Mouse (Mus musculus) ES-E14 (cell line): ENCODE data around the gene Gpr45. TPM values are rescaled to one million over a fixed set of nuclear protein-coding genes. Genes with fewer than 3 reads are reported as not detected.
"Not testable (repeated sequence)": the region's sequence is repeated elsewhere in the genome, so short reads cannot be mapped to it uniquely, and the experiment has no call there.

Experiments
- DNase-seq: peaks from one replicate; pipeline ENCODE4 v3.0.0-alpha.2; 2013; ENCODE audit warnings: low read depth, low spot score
- H3K27ac ChIP-seq: 2 replicates; pipeline ENCODE4 v1.5.1; 2012; ENCODE audit warnings: low read depth, mild to moderate bottlenecking, low read length, moderate library complexity, mixed read lengths; ENCODE audit not compliant: poor library complexity, insufficient read depth, severe bottlenecking
- H3K36me3 ChIP-seq: 2 replicates; pipeline ENCODE4 v1.6.1; 2012; ENCODE audit warnings: mild to moderate bottlenecking, low read length, moderate library complexity, mixed read lengths; ENCODE audit not compliant: control insufficient read depth, poor library complexity, insufficient read depth, severe bottlenecking
- H3K4me1 ChIP-seq, 2 experiments: fragments of 150-350 bp in 1 of 2; sonication (generic) in 1 of 2; 2 replicates each; pipeline ENCODE4 v1.6.1; 2012; ENCODE audit warnings: low read length in 2 of 2, mild to moderate bottlenecking in 1 of 2, mixed read lengths in 1 of 2; ENCODE audit not compliant: control insufficient read depth in 2 of 2, insufficient read depth in 2 of 2, poor library complexity in 1 of 2
- H3K4me3 ChIP-seq, 2 experiments: fragments of 150-350 bp in 1 of 2; sonication (generic) in 1 of 2; 2 replicates each; pipeline ENCODE4 v1.5.1; 2012; ENCODE audit warnings: low read length in 2 of 2, low read depth in 1 of 2, mild to moderate bottlenecking in 1 of 2, mixed read lengths in 1 of 2; ENCODE audit not compliant: insufficient read depth in 1 of 2, poor library complexity in 1 of 2, severe bottlenecking in 1 of 2
- H3K9ac ChIP-seq: 2 replicates; pipeline ENCODE4 v1.6.1; 2012; ENCODE audit warnings: low read depth, mild to moderate bottlenecking, low read length, mixed read lengths; ENCODE audit not compliant: poor library complexity, insufficient read depth, severe bottlenecking
- H3K9me3 ChIP-seq: fragments of 150-350 bp; sonication (generic); 2 replicates; pipeline ENCODE4 v1.6.1; 2012; ENCODE audit warnings: low read depth, mild to moderate bottlenecking, low read length; ENCODE audit not compliant: control insufficient read depth, insufficient read depth
- CHD2 ChIP-seq: IDR thresholded peaks from 2 replicates; pipeline ENCODE4 v1.6.1; 2014; ENCODE audit warnings: mild to moderate bottlenecking, low read depth, low read length, inconsistent platforms
- HCFC1 ChIP-seq: IDR thresholded peaks from 2 replicates; pipeline ENCODE4 v1.6.1; 2012; ENCODE audit warnings: low read length, inconsistent platforms, borderline replicate concordance; ENCODE audit not compliant: insufficient read depth
- MAFK ChIP-seq: IDR thresholded peaks from 2 replicates; pipeline ENCODE4 v1.6.1; 2014; ENCODE audit warnings: mild to moderate bottlenecking, low read depth, low read length, inconsistent platforms; ENCODE audit not compliant: insufficient read depth
- ZC3H11A ChIP-seq: IDR thresholded peaks from 2 replicates; pipeline ENCODE4 v1.6.1; 2012; ENCODE audit warnings: low read depth, mild to moderate bottlenecking, inconsistent platforms, low read length, borderline replicate concordance
- ZNF384 ChIP-seq: IDR thresholded peaks from 2 replicates; pipeline ENCODE4 v1.6.1; 2012; ENCODE audit warnings: low read depth, low read length, inconsistent platforms
- in situ Hi-C, 2 experiments: fragments of 600-800 bp; cut with MboI; formaldehyde crosslinking; loops; one replicate each; pipeline ENCODE4 v1.15.1; 2025; ENCODE audit warnings: low sequenced_read_pairs in 2 of 2, inconsistent platforms in 1 of 2; ENCODE audit not compliant: unreplicated experiment in 2 of 2
- total RNA-seq: library from RNA; depleted of rRNA; stranded (reverse); fragments of 300-350 nt; gene quantifications from 2 replicates; pipeline ENCODE4 v1.2.3, GENCODE M21; 2012

The Gpr45 gene
- total RNA-seq, 1 experiment, result 0.89 TPM

DNA sequence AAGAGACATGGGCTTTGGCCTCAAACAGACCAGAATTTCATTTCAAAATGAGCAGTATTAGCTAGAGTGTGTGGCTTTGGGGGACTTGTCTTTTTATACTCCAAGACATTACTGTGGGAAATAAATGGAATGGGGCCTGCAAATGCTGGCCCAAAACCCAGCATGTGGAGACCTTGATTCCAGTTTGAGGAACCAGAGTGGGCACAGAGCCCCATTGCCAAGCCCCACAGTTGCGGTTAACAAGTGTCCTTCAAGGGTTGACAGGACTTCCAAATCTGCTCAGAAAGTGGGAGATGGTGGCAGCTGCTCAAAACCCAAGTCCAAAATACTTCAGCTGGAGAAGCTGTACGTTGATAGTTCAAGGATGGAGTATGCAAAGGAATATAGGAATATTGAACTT, 36.3 kb downstream of the Gpr45 start:
- no peak for DNase-seq
- Histone ChIP-seq H3K36me3 (no peaks in the 10 kb centered on the region), H3K27ac (no peak overlapping the region), H3K9me3 (no peaks in the 10 kb centered on the region), H3K4me3 (no peak overlapping the region), H3K4me1 (no peaks in the 10 kb centered on the region), H3K9ac (no peak overlapping the region)
- no peak for TF ChIP-seq HCFC1
- no peak for TF ChIP-seq ZNF384
- TF ChIP-seq CHD2, result no peak
- in situ Hi-C loops, result no loop called here

DNA sequence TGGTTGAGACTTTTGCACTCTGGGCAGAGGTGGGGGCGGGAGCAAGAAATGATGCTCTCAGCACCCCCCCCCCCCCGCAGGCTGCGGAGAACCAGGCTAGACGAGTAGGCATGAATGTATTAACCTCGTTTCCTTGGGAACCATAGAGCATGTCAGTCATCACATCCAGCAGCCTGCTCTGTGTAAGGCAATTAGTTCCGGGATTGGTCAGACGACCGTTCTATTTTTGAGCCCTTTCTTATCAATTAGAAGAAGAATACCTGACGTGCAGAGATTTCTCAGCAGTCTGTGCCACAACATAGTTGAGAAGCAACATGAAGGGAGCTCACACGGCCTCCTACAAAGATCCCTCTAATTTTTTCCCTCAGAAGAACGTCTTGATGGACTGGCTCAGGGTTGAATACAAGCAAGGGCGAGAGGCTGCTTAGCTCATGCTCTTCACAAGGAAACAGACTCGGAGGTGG, 53.4 kb downstream of the Gpr45 start:
- TF ChIP-seq ZC3H11A (no peak), CHD2 (no peak), HCFC1 (no peak), MAFK (no peak), ZNF384 (no peak)
- Histone ChIP-seq H3K9me3 (no peaks in the 10 kb centered on the region), H3K4me1 (no peaks in the 10 kb centered on the region), H3K36me3 (no peaks in the 10 kb centered on the region), H3K9ac (no peak overlapping the region), H3K4me3 (no peak overlapping the region), H3K27ac (no peak overlapping the region)
- DNase-seq, result no peak
- in situ Hi-C loops, result no loop called here

DNA sequence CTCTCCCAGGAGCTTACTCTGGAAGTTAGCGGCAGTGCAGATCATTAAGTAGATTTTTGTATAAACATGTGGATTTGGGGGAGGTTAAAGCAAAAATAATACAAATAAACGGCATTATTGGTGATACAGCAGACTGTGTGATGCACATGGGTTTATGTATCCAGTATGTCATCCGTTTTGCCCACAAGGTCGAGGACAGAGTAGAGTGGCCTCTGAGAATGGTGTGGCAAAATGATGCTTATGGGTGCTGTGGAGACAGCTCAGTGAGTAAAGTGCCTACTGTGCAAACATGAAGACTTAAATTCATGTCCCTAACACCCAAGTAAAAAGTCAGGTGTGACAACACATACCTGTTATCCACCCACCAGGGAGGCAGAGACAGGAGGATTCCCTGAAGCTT, 53.9 kb downstream of the Gpr45 start:
- no peak for DNase-seq
- H3K4me3 ChIP-seq, result no peak overlapping the region
- H3K27ac ChIP-seq, result no peak overlapping the region
- no peaks in the 10 kb centered on the region for H3K9me3 ChIP-seq
- H3K4me1 ChIP-seq, result no peaks in the 10 kb centered on the region
- H3K36me3 ChIP-seq, result no peaks in the 10 kb centered on the region
- TF ChIP-seq ZC3H11A (no peak), CHD2 (no peak), HCFC1 (no peak), MAFK (no peak), ZNF384 (no peak)
- H3K9ac ChIP-seq, result no peak overlapping the region
- in situ Hi-C loops, result no loop called here

DNA sequence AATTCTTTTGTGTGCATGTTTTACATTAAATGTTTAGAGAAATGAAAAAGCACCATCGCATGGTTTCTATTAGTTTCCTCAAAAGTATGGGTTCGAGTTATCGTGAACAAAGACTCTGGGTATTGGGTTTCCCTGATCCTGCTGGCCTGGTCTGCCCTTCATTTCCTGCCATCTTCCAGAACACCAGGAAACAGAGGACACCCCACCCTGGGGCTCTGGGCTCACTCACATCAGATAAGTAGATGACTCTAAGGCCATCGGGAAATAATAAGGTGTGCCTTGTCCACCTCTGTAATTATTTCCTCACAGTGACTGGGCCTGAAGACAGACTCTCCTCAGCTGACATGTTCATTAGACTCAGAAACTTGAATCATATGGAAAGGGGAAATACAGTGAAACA, 57.8 kb downstream of the Gpr45 start:
- TF ChIP-seq ZC3H11A (no peak), HCFC1 (no peak), MAFK (no peak), CHD2 (no peak), ZNF384 (no peak)
- Histone ChIP-seq H3K4me3 (no peak overlapping the region), H3K9ac (no peak overlapping the region), H3K27ac (no peak overlapping the region), H3K36me3 (no peaks in the 10 kb centered on the region), H3K4me1 (no peaks in the 10 kb centered on the region), H3K9me3 (no peaks in the 10 kb centered on the region)
- in situ Hi-C loops, result no loop called here
- DNase-seq, result no peak

DNA sequence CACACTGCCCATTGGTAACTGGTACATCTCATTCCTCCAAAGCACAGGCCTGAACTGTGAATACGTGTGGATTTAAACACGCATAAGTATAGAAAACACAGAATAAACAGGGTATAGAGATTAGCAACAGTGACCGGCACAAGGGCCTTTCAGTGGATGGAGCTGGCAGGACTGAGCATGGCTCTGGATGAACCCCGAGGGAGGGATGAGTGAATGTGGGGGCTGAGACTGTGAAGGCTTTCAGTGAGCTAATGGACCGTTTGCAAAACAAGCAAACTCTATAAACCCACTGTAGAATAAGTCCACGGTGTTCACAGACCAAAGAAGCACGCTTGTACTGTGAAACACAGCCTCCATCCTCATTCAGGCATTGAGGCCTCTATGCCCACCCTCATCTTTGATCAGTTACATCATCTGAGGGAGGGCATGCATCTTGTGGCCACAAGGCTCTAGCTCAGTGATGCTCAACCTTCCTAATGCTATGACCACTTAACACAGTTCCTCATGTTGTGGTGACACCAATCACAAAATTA, 62.5 kb downstream of the Gpr45 start:
- H3K9me3 ChIP-seq, H3K4me3 ChIP-seq, H3K9ac ChIP-seq, H3K27ac ChIP-seq, in situ Hi-C loops, H3K4me1 ChIP-seq, DNase-seq, H3K36me3 ChIP-seq: not testable (repeated sequence)
